Mouse (Mus musculus) heart, embryonic 14.5 days (tissue): ENCODE measurements around the gene Ms4a3. TPM values are rescaled to one million over a fixed set of nuclear protein-coding genes. Genes with fewer than 3 reads are reported as not detected.

Experiments
- ATAC-seq: fragments of 200-750 bp; cut with Nextera tagmentation; 2 replicates; pipeline ENCODE4 v1.8.0; 2017; ENCODE audit warnings: low read depth, moderate TSS enrichment; ENCODE audit not compliant: insufficient number of reproducible peaks, insufficient read depth, low FRiP score
- H3K27ac ChIP-seq, 2 experiments: fragments of 200-500 bp in 1 of 2; fragments of 300-500 bp in 1 of 2; sonication (generic) in 1 of 2; replicated peaks in 1 of 2; 2 replicates each; pipeline ENCODE4 v1.5.1; 2012 to 2014; ENCODE audit warnings: low read depth in 2 of 2, low read length in 2 of 2, control low read depth in 1 of 2, mild to moderate bottlenecking in 1 of 2, mixed read lengths in 1 of 2; ENCODE audit not compliant: control insufficient read depth in 1 of 2, insufficient read depth in 1 of 2
- H3K27me3 ChIP-seq: fragments of 300-500 bp; sonication (generic); 2 replicates; pipeline ENCODE4 v1.6.1; 2014; ENCODE audit warnings: mild to moderate bottlenecking, low read length, control low read depth; ENCODE audit not compliant: control insufficient read depth, insufficient read depth
- H3K36me3 ChIP-seq: fragments of 300-500 bp; sonication (generic); 2 replicates; pipeline ENCODE4 v1.6.1; 2014; ENCODE audit warnings: mild to moderate bottlenecking, control low read depth, low read length, mixed read lengths; ENCODE audit not compliant: control insufficient read depth, insufficient read depth
- H3K4me1 ChIP-seq, 2 experiments: fragments of 200-500 bp in 1 of 2; fragments of 300-500 bp in 1 of 2; sonication (generic) in 1 of 2; 2 replicates each; pipeline ENCODE4 v1.6.1; 2012 to 2014; ENCODE audit warnings: low read length in 2 of 2, control low read depth in 1 of 2, mixed read lengths in 1 of 2; ENCODE audit not compliant: control insufficient read depth in 2 of 2, insufficient read depth in 2 of 2
- H3K4me2 ChIP-seq: fragments of 300-500 bp; sonication (generic); 2 replicates; pipeline ENCODE4 v1.6.1; 2014; ENCODE audit warnings: mild to moderate bottlenecking, low read length
- H3K4me3 ChIP-seq, 2 experiments: fragments of 200-500 bp in 1 of 2; fragments of 300-500 bp in 1 of 2; sonication (generic) in 1 of 2; 2 replicates each; pipeline ENCODE4 v1.5.1; 2012 to 2014; ENCODE audit warnings: low read length in 2 of 2, mild to moderate bottlenecking in 2 of 2, control low read depth in 1 of 2, low read depth in 1 of 2, moderate library complexity in 1 of 2; ENCODE audit not compliant: control insufficient read depth in 1 of 2, insufficient read depth in 1 of 2
- H3K9ac ChIP-seq: fragments of 300-500 bp; sonication (generic); 2 replicates; pipeline ENCODE4 v1.6.1; 2014; ENCODE audit warnings: mild to moderate bottlenecking, low read length
- H3K9me3 ChIP-seq: fragments of 300-500 bp; sonication (generic); 2 replicates; pipeline ENCODE4 v1.6.1; 2016; ENCODE audit warnings: low read length, control low read depth; ENCODE audit not compliant: control insufficient read depth
- WGBS: fragments of 180-500 bp; shearing (Covaris S2); extraction: QIAGEN DNeasy Blood & Tissue Kit; methylation state at CpG from one replicate; pipeline ENCODE4 v1.1.7; 2014; 5-methylcytosine and 5-hydroxymethylcytosine counted together
- polyA plus RNA-seq: library from polyadenylated mRNA; unstranded; fragments of >200 nt; fragmentation: Nextera tagmentation; extraction: Ambion mirVana; gene quantifications from 2 replicates; pipeline ENCODE4 v1.2.1, GENCODE M21; 2014

Ms4a3 gene
- polyA plus RNA-seq, 1 experiment from 2014 or later = not detected

GRCm38 (mm10) chr19:11589205-11589604 is 51.4 kb downstream of the Ms4a3 start:
- H3K9me3 ChIP-seq = no peaks in the 10 kb centered on the region
- H3K4me2 ChIP-seq = no peak overlapping the region
- WGBS = 68% methylated on average over 4 of the region's 4 CpGs
- no peak overlapping the region for H3K27ac ChIP-seq
- H3K4me3 ChIP-seq = no peak overlapping the region
- no peaks in the 10 kb centered on the region for H3K4me1 ChIP-seq
- no peaks in the 10 kb centered on the region for H3K27me3 ChIP-seq
- no peak overlapping the region for H3K9ac ChIP-seq
- no peaks in the 10 kb centered on the region for H3K36me3 ChIP-seq
- ATAC-seq = no peak

Other genes starting within 250 kb of the Ms4a3 start
- gene Ms4a4c, start 236.1 kb downstream of the Ms4a3 start, polyA plus RNA-seq = 1.3 and 1.4 TPM in 2 replicates
- gene Ms4a4b, start 197.3 kb downstream of the Ms4a3 start, polyA plus RNA-seq = not detected in 2 replicates
- gene Ms4a6c, start 171.5 kb downstream of the Ms4a3 start, polyA plus RNA-seq = 4.6 and 5.6 TPM in 2 replicates
- gene Gm8369, start 154.9 kb downstream of the Ms4a3 start, polyA plus RNA-seq = not detected in 2 replicates
- gene Ms4a6b, start 124.3 kb downstream of the Ms4a3 start, polyA plus RNA-seq = 3.1 and 3.5 TPM in 2 replicates
- 0.47 and 0.69 TPM in 2 replicates for gene Ms4a4d, start 104.0 kb downstream of the Ms4a3 start, polyA plus RNA-seq
- 3.4 TPM in 2 replicates for gene Ms4a6d, start 36.0 kb downstream of the Ms4a3 start, polyA plus RNA-seq
- 0.15 TPM in 1 of 2 replicates, not detected in the other for gene Ms4a2, start 17.1 kb downstream of the Ms4a3 start, polyA plus RNA-seq
- gene Oosp2, start 19.7 kb upstream of the Ms4a3 start, polyA plus RNA-seq = not detected in 2 replicates
- gene Oosp1, start 50.3 kb upstream of the Ms4a3 start, polyA plus RNA-seq = not detected in 2 replicates
- gene Oosp3, start 56.2 kb upstream of the Ms4a3 start, polyA plus RNA-seq = not detected in 2 replicates
- not detected in 2 replicates for gene Gif, start 106.7 kb upstream of the Ms4a3 start, polyA plus RNA-seq
- gene Mrpl16, start 129.5 kb upstream of the Ms4a3 start, polyA plus RNA-seq = 79.1 and 80.3 TPM in 2 replicates
- gene Stx3, start 178.6 kb upstream of the Ms4a3 start, polyA plus RNA-seq = 5.8 and 7.0 TPM in 2 replicates
- gene Olfr1417, start 198.4 kb upstream of the Ms4a3 start, polyA plus RNA-seq = 0.12 TPM in 1 of 2 replicates, not detected in the other
- gene Olfr1418, start 220.2 kb upstream of the Ms4a3 start, polyA plus RNA-seq = not detected in 2 replicates
- not detected in 2 replicates for gene Olfr1419, start 234.3 kb upstream of the Ms4a3 start, polyA plus RNA-seq
- gene Olfr1420, start 245.7 kb upstream of the Ms4a3 start, polyA plus RNA-seq = 0.07 and 0.27 TPM in 2 replicates